Mouse (Mus musculus): ENCODE results near the gene Prpf8. TPM values are rescaled to one million over a fixed set of nuclear protein-coding genes. Genes with fewer than 3 reads are reported as not detected.

Gene Prpf8
- polyA plus RNA-seq, 1 experiment = 90.2 TPM

- TF ChIP-seq POLR2A (IDR thresholded peaks at IDR 0.05; ENCODE audit: borderline replicate concordance, extremely low read depth, low read depth, low read length) (no peak), CTCF (IDR thresholded peaks at IDR 0.05; ENCODE audit: insufficient read depth, low read length) (no peak)
- no peak for DNase-seq
- 49% methylated on average over 13 of the region's 13 CpGs for WGBS
- H3K4me1 ChIP-seq (ENCODE audit: control insufficient read depth, insufficient read depth, low read length) = peaks cover 23% of the 10 kb centered on the region
- H3K4me3 ChIP-seq (replicated peaks; ENCODE audit: extremely low read depth, low read depth, low read length) = no peak overlapping the region
Measured at GRCm38 (mm10) chr11:75535106-75535795, 48.6 kb downstream of the Prpf8 start.

GRCm38 (mm10) chr11:75536255-75537024 is 49.8 kb downstream of the Prpf8 start:
- 88% methylated on average over 12 of the region's 12 CpGs for WGBS
- TF ChIP-seq CTCF (IDR thresholded peaks at IDR 0.05; ENCODE audit: insufficient read depth, low read length) (no peak), POLR2A (IDR thresholded peaks at IDR 0.05; ENCODE audit: borderline replicate concordance, extremely low read depth, low read depth, low read length) (no peak)
- Histone ChIP-seq H3K4me3 (replicated peaks; ENCODE audit: extremely low read depth, low read depth, low read length) (no peak overlapping the region), H3K4me1 (ENCODE audit: control insufficient read depth, insufficient read depth, low read length) (peaks cover 29% of the 10 kb centered on the region)
- no peak for DNase-seq

GRCm38 (mm10) chr11:75537025-75537414 is 50.4 kb downstream of the Prpf8 start:
- H3K4me1 ChIP-seq (ENCODE audit: control insufficient read depth, insufficient read depth, low read length) = peaks cover 30% of the 10 kb centered on the region
- TF ChIP-seq CTCF (IDR thresholded peaks at IDR 0.05; ENCODE audit: insufficient read depth, low read length) (no peak), POLR2A (IDR thresholded peaks at IDR 0.05; ENCODE audit: borderline replicate concordance, extremely low read depth, low read depth, low read length) (no peak)
- WGBS = 66% methylated on average over 8 of the region's 8 CpGs
- H3K4me3 ChIP-seq (replicated peaks; ENCODE audit: extremely low read depth, low read depth, low read length) = no peak overlapping the region
- no peak for DNase-seq

GRCm38 (mm10) chr11:75537491-75538183 is 51.0 kb downstream of the Prpf8 start:
- TF ChIP-seq CTCF (IDR thresholded peaks at IDR 0.05; ENCODE audit: insufficient read depth, low read length) (no peak), POLR2A (IDR thresholded peaks at IDR 0.05; ENCODE audit: borderline replicate concordance, extremely low read depth, low read depth, low read length) (no peak)
- 54% methylated on average over 11 of the region's 11 CpGs for WGBS
- peaks cover 28% of the 10 kb centered on the region for H3K4me1 ChIP-seq (ENCODE audit: control insufficient read depth, insufficient read depth, low read length)
- H3K4me3 ChIP-seq (replicated peaks; ENCODE audit: extremely low read depth, low read depth, low read length) = no peak overlapping the region
- DNase-seq = no peak

- no peak for DNase-seq
- Histone ChIP-seq H3K4me1 (ENCODE audit: control insufficient read depth, insufficient read depth, low read length) (peaks cover 26% of the 10 kb centered on the region), H3K4me3 (replicated peaks; ENCODE audit: extremely low read depth, low read depth, low read length) (no peak overlapping the region)
- WGBS = 33% methylated on average over 9 of the region's 9 CpGs
- TF ChIP-seq POLR2A (IDR thresholded peaks at IDR 0.05; ENCODE audit: borderline replicate concordance, extremely low read depth, low read depth, low read length) (no peak), CTCF (IDR thresholded peaks at IDR 0.05; ENCODE audit: insufficient read depth, low read length) (no peak)
Measured at GRCm38 (mm10) chr11:75538184-75538969, 51.8 kb downstream of the Prpf8 start.

GRCm38 (mm10) chr11:75538970-75539299 is 52.3 kb downstream of the Prpf8 start:
- peaks cover 26% of the 10 kb centered on the region for H3K4me1 ChIP-seq (ENCODE audit: control insufficient read depth, insufficient read depth, low read length)
- TF ChIP-seq CTCF (IDR thresholded peaks at IDR 0.05; ENCODE audit: insufficient read depth, low read length) (no peak), POLR2A (IDR thresholded peaks at IDR 0.05; ENCODE audit: borderline replicate concordance, extremely low read depth, low read depth, low read length) (no peak)
- WGBS = 79% methylated on average over 13 of the region's 13 CpGs
- DNase-seq = no peak
- H3K4me3 ChIP-seq (replicated peaks; ENCODE audit: extremely low read depth, low read depth, low read length) = no peak overlapping the region

- Histone ChIP-seq H3K4me1 (ENCODE audit: control insufficient read depth, insufficient read depth, low read length) (peaks cover 24% of the 10 kb centered on the region), H3K4me3 (replicated peaks; ENCODE audit: extremely low read depth, low read depth, low read length) (no peak overlapping the region)
- TF ChIP-seq CTCF (IDR thresholded peaks at IDR 0.05; ENCODE audit: insufficient read depth, low read length) = no peak
- TF ChIP-seq POLR2A (IDR thresholded peaks at IDR 0.05; ENCODE audit: borderline replicate concordance, extremely low read depth, low read depth, low read length) = no peak
- no peak for DNase-seq
- WGBS = 80% methylated on average over 8 of the region's 8 CpGs
Measured at GRCm38 (mm10) chr11:75540209-75540608, 53.6 kb downstream of the Prpf8 start.

GRCm38 (mm10) chr11:75540710-75541581 is 54.3 kb downstream of the Prpf8 start:
- DNase-seq = no peak
- H3K4me3 ChIP-seq (replicated peaks; ENCODE audit: extremely low read depth, low read depth, low read length) = no peak overlapping the region
- TF ChIP-seq CTCF (IDR thresholded peaks at IDR 0.05; ENCODE audit: insufficient read depth, low read length) = no peak
- TF ChIP-seq POLR2A (IDR thresholded peaks at IDR 0.05; ENCODE audit: borderline replicate concordance, extremely low read depth, low read depth, low read length) = no peak
- 53% methylated on average over 19 of the region's 19 CpGs for WGBS
- H3K4me1 ChIP-seq (ENCODE audit: control insufficient read depth, insufficient read depth, low read length) = peaks cover 24% of the 10 kb centered on the region
